Mouse (Mus musculus): ENCODE results near the gene Nkx2-4. TPM values are rescaled to one million over a fixed set of nuclear protein-coding genes. Genes with fewer than 3 reads are reported as not detected.

The Nkx2-4 gene
- total RNA-seq, 2 experiments from 2014 or later, result not detected

Other genes starting within 250 kb of the Nkx2-4 start
- gene Kiz, start 229.6 kb downstream of the Nkx2-4 start, total RNA-seq (2021), result 10 to 100 TPM; 22.0 to 24.4 TPM
- gene Xrn2, start 72.4 kb downstream of the Nkx2-4 start, total RNA-seq (2021), result 10 to 100 TPM; 41.6 to 58.6 TPM
- gene Nkx2-2, start 108.8 kb upstream of the Nkx2-4 start, total RNA-seq (2021), result 1 to 10 TPM; 8.9 to 9.5 TPM